Mouse (Mus musculus): ENCODE data around the gene Eya2. TPM values are rescaled to one million over a fixed set of nuclear protein-coding genes. Genes with fewer than 3 reads are reported as not detected.

Gene Eya2
- total RNA-seq (2023), result 14.9 TPM

DNA sequence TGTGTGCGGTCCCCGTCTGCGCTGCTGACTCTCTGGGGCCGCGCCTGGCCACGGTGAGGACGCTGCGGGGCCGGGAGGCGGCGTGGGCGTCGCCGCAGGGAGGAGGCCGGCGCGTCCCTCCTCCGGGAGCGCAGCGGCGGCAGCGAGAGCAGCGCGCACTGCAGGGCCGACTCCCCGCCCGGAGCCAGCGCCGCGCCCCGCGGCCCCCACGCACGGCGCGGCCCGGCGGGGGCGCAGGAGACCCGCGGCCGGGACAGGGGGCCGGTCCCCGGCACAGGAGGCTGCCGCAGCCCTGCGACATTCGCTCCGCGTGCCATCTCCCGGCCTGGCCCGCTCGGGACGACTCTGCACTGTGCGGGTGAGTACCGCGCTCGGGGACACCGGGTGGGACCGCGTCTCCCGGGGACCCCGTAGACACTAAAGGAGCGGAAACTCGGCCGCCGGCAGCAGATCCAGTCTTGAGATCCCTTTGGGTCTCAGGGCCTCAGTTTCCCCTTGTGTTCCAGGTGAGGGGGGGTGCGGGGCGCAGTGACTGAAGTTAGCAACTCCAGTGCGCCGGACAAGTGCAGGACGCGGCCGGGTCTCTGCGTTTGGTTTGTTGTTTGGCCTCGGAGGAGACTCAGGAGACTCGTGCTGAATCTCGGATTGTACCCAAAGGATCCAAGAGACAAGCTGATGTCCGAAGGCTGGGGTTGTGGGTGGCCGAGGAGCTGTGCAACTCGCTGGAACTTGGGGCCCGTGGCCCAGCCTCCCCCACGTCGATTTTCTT, at the start of gene Eya2:
Gene Eya2 (plus strand): TSS at position 126 of the 769 bp plus-strand sequence.

Other genes starting within 250 kb of the Eya2 start
- gene Zfp663, start 226.3 kb upstream of the Eya2 start, total RNA-seq (2023), result not detected
- not detected for gene Zfp334, start 206.8 kb upstream of the Eya2 start, total RNA-seq (2023)
- gene Ocstamp, start 194.6 kb upstream of the Eya2 start, total RNA-seq (2023), result not detected
- 0.18 TPM for gene Slc13a3, start 121.8 kb upstream of the Eya2 start, total RNA-seq (2023)
- 19.4 TPM for gene Trp53rka, start 101.7 kb upstream of the Eya2 start, total RNA-seq (2023)
- gene Slc2a10, start 91.2 kb upstream of the Eya2 start, total RNA-seq (2023), result not detected